Mouse (Mus musculus): Measurements from ENCODE around the gene Tm9sf4. TPM values are rescaled to one million over a fixed set of nuclear protein-coding genes. Genes with fewer than 3 reads are reported as not detected.

Tm9sf4 gene
- total RNA-seq, 2 experiments from 2014 or later, result 60.4 to 65.8 TPM

- ATAC-seq (replicated peaks; ENCODE audit: poor library complexity), result no peak
These were observed 52.2 kb downstream of the Tm9sf4 start for GRCm38 (mm10) chr2:153213351-153213750.

- peak; percentile 82 for ATAC-seq (replicated peaks; ENCODE audit: poor library complexity)
These were observed 53.7 kb downstream of the Tm9sf4 start for GRCm38 (mm10) chr2:153214771-153215259.

GRCm38 (mm10) chr2:153215421-153215820, 54.3 kb downstream of the Tm9sf4 start:
- ATAC-seq (replicated peaks; ENCODE audit: poor library complexity), result peak; percentile 65

DNA sequence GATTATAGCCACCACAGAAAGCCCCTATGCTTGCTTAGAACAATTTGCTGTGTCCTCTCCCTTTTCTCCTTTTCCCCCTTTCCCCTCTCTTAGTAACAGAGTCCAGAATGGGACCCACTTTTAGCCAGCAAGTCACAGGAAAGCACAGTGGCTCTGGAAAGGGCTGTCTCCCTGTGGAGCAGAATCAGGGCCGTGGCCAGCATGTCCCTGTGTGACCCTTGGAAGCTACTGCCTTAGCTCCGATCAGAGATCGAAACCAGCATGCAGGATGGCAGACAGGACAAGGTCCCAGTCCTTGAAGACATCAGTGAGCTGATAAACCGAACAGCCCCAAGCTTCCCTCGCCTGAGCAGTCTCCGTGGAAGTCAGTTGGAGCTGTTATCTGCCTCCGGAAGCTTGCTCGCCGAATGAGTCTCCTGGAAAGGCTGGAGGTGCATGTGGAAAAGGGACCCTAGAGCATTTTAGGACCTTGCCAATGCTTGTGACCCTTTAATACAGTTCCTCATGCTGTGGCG, 56.8 kb downstream of the Tm9sf4 start:
- ATAC-seq (replicated peaks; ENCODE audit: poor library complexity), result no peak

DNA sequence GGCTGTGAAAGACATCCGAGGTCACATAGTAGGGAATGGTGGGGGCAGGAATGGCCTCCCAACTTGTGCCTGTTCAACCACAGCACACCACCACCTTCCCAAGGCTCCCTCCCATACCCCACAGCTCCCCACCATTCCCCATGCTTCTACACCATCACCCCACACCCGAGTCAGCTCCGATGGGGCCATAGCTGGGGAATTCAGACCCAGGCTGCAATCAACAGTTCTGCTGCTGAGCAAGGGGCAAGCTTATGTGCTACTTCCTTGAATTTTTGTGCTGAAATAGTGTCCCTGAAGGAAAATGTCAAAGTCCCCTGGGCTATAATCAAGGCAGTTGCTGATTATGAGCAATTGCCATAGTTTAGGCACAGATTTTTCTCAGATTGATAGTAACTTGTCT, 57.4 kb downstream of the Tm9sf4 start:
- no peak for ATAC-seq (replicated peaks; ENCODE audit: poor library complexity)

GRCm38 (mm10) chr2:153221620-153222019, 60.5 kb downstream of the Tm9sf4 start:
- ATAC-seq (replicated peaks; ENCODE audit: poor library complexity), result peak; percentile 43

GRCm38 (mm10) chr2:153222130-153222529, 61.0 kb downstream of the Tm9sf4 start:
- ATAC-seq (replicated peaks; ENCODE audit: poor library complexity), result peak; percentile 43

- ATAC-seq (replicated peaks; ENCODE audit: poor library complexity), result no peak
These were observed 61.5 kb downstream of the Tm9sf4 start for GRCm38 (mm10) chr2:153222566-153222965.

DNA sequence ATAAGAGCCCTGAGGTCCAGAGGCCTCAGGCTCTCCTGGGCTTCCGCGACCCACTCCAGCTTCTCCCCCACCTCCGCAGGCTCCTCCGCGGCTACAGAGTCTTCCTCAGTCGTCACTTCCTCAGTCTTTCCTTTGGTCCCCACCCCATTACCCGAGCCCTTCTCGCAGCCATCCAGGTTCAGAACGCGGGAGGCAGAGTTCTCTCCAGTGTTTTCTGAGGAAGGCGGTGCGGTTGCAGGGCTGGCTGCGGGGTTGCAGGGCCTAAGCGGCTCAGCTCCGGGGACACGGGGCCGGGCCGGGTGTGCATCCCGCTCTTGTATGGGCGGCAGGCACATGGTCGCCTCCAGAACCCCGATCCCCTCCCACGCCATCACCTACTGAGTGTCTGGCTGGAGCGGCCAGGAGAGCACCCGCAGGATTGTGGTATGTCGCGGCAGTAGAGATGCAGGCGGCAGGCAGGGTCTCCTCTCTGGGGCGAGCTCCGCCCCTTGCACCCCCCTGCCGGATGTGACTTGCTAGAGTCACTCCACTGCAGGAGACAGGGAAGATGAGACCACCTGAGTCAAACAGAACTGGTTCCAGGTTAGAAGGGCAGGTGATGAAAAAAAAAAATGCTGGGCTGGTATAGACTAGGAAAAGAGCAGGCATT, 64.0 kb downstream of the Tm9sf4 start, which contains the start of gene Tspyl3:
Tspyl3 (minus strand) TSS at position 496 of the 649 bp plus-strand sequence.
- peak; percentile 42 for ATAC-seq (replicated peaks; ENCODE audit: poor library complexity)

GRCm38 (mm10) chr2:153225595-153225953, 64.5 kb downstream of the Tm9sf4 start:
- peak; percentile 12; the same call in 1 of the 2 replicates for ATAC-seq (replicated peaks; ENCODE audit: poor library complexity)

GRCm38 (mm10) chr2:153227959-153228358, 66.9 kb downstream of the Tm9sf4 start:
- ATAC-seq (replicated peaks; ENCODE audit: poor library complexity), result peak; percentile 71

DNA sequence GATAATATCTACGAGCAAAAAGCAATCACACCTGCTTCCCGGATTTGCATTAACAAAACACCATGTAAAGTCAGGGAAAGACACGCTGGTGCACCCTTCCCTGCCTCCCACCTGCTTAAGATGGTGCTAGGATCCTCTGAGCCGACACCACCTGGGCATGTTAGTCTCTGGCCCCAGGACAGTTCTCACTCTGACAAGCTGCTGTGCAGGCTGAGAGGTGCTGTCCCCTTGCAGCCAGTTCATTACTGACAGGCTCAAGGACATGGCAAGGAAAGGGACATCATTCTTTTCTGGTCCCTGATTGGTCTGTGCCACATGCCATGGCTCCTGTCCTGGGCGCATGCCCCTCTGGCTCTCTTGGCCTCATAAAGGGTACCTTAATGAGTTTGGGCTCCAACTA, 67.4 kb downstream of the Tm9sf4 start:
- ATAC-seq (replicated peaks; ENCODE audit: poor library complexity), result no peak

- ATAC-seq (replicated peaks; ENCODE audit: poor library complexity), result no peak
These were observed 76.1 kb downstream of the Tm9sf4 start for GRCm38 (mm10) chr2:153237193-153237592.

DNA sequence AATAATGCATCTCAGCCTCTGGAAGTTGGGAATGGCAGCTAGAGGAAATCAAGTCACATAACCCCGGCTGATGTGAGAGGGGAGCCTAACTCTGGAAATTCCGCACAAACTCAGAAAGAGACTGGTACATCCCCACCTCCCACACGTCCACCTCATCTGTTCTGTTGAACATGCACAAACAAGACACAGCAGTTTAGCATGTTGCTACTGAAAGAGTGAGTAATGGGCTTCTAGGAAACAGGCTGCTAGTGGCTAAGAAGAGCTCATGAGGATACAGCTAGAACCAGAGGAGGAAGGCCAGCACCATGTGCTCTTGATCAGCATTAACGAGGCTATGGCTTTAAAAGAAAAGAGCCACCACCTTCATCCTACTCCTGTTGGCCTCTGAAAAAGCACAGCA, 76.8 kb downstream of the Tm9sf4 start:
- no peak for ATAC-seq (replicated peaks; ENCODE audit: poor library complexity)

GRCm38 (mm10) chr2:153238406-153238805, 77.3 kb downstream of the Tm9sf4 start:
- no peak for ATAC-seq (replicated peaks; ENCODE audit: poor library complexity)

GRCm38 (mm10) chr2:153239021-153239859, 78.1 kb downstream of the Tm9sf4 start:
- ATAC-seq (replicated peaks; ENCODE audit: poor library complexity), result peak; percentile 47

DNA sequence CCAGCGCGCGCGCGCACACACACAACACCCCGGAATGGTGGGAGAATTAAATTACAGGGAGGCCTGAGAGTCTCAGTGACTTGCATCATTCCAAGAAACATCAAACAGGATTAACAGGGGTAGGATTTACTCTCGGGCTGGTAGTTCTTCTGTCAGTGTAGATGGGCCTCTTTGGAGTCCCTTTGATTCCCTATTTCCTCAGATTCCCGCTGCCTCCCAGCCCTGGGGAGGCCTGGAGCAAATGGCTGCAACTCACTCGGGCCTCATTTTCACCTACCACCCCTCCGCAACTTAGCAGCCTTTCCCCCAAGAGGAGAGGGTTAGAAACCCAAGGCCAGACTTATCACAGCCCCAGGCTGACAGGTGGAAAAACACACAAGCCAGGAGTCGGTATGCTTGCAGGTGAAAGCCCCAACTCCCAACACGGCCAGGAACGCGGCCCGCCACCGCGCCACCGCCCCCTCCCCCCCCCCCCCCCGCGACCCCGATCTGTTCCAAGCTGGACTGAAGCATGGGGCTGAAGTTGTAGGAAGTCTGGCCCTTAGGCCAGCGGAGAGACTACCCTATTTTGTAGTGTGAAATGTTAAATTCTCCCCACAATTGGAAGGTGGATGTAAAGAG, 78.9 kb downstream of the Tm9sf4 start:
- ATAC-seq (replicated peaks; ENCODE audit: poor library complexity), result no peak

DNA sequence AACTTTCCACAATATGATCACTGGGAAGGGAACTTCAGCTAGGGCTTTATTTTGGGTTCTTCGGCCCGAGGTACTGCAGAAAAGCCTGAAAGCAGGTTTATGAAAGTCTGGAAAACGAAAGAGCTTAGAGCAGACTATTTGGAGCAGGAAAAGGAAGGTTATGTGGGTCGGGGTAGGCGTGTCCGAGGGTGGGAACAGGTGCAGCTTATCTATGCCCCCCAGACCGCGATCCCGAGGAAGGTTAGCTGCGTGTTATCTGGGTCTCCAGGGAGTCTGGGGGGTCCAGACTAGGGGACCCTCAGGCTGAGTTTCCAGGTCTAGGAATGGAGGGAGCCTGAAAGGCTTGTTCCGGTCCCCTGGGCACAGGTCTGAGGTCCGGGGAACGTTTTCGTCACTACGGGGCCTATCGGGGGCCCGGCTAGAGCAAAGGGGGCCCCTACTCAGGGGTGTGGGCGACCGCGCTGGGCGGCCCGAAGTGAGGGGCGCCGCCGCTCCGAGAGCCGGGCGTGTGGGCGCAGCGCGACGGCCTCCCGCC, 79.7 kb downstream of the Tm9sf4 start:
- ATAC-seq (replicated peaks; ENCODE audit: poor library complexity), result peak; percentile 56

- peak; percentile 76 for ATAC-seq (replicated peaks; ENCODE audit: poor library complexity)
These were observed 80.3 kb downstream of the Tm9sf4 start, which contains the start of the genes Plagl2 and Pofut1 for GRCm38 (mm10) chr2:153241250-153242014. TSS of gene Plagl2 (minus strand) at chr2:153241426. TSS of gene Pofut1 (plus strand) at chr2:153241533.

GRCm38 (mm10) chr2:153242156-153242555, 81.1 kb downstream of the Tm9sf4 start:
- ATAC-seq (replicated peaks; ENCODE audit: poor library complexity), result no peak
